Mouse (Mus musculus) heart, adult 2 months (tissue): ENCODE measurements around the gene Dydc1. TPM values are rescaled to one million over a fixed set of nuclear protein-coding genes. Genes with fewer than 3 reads are reported as not detected.

Source experiments
- DNase-seq, 2 experiments: peaks; one replicate each; pipeline ENCODE4 v3.0.0; 2021
- H3K27ac ChIP-seq: fragments of 200-600 bp; 2 replicates; pipeline ENCODE4 v1.8.1; 2022
- H3K27me3 ChIP-seq: fragments of 200-500 bp; 2 replicates; pipeline ENCODE4 v1.6.1; 2012; ENCODE audit warnings: mild to moderate bottlenecking, low read length, inconsistent platforms, mixed read lengths; ENCODE audit not compliant: control insufficient read depth, insufficient read depth
- H3K36me3 ChIP-seq: fragments of 200-500 bp; 2 replicates; pipeline ENCODE4 v1.6.1; 2012; ENCODE audit warnings: low read length, inconsistent platforms; ENCODE audit not compliant: control insufficient read depth, insufficient read depth
- H3K4me1 ChIP-seq: fragments of 200-500 bp; 2 replicates; pipeline ENCODE4 v1.6.1; 2011; ENCODE audit warnings: low read length; ENCODE audit not compliant: control insufficient read depth, insufficient read depth
- H3K4me3 ChIP-seq: fragments of 200-600 bp; 2 replicates; pipeline ENCODE4 v1.8.1; 2022
- H3K79me2 ChIP-seq: fragments of 200-500 bp; replicated peaks from 2 replicates; pipeline ENCODE4 v1.6.1; 2012; ENCODE audit warnings: mild to moderate bottlenecking, inconsistent platforms, low read length, moderate library complexity, mixed read lengths; ENCODE audit not compliant: control insufficient read depth, insufficient read depth
- H3K9ac ChIP-seq: fragments of 200-500 bp; 2 replicates; pipeline ENCODE4 v1.6.1; 2012; ENCODE audit warnings: low read depth, mild to moderate bottlenecking, control low read depth, inconsistent platforms, low read length, mixed read lengths
- CTCF ChIP-seq: fragments of 200-600 bp; IDR thresholded peaks from 2 replicates; pipeline ENCODE4 v1.8.1; 2022; ENCODE audit warnings: antibody characterized with exemption, mild to moderate bottlenecking, moderate library complexity
- EP300 ChIP-seq: fragments of 200-500 bp; IDR thresholded peaks from 2 replicates; pipeline ENCODE4 v1.6.1; 2011; ENCODE audit warnings: low read depth, low read length, control low read depth; ENCODE audit not compliant: insufficient read depth
- POLR2A ChIP-seq: fragments of 200-500 bp; IDR thresholded peaks from 2 replicates; pipeline ENCODE4 v1.6.1; 2011; ENCODE audit warnings: mild to moderate bottlenecking, low read depth, low read length, control low read depth; ENCODE audit not compliant: insufficient read depth
- WGBS: fragments of 180-500 bp; shearing (Covaris S2); methylation state at CpG from one replicate; pipeline ENCODE4 v1.1.7; 2018; 5-methylcytosine and 5-hydroxymethylcytosine counted together
- intact Hi-C: fragments of 180-260 bp; cut with DNase I; formaldehyde crosslinking; loops from one replicate; pipeline ENCODE4 v1.15.1; 2025
- polyA plus RNA-seq: library from polyadenylated mRNA; depleted of rRNA; stranded (reverse); fragments of >200 nt; gene quantifications from 2 replicates; pipeline ENCODE4 v1.2.3, GENCODE M21; 2012
- total RNA-seq, 2 experiments: library from RNA; stranded (reverse); gene quantifications; 2 replicates each; pipeline ENCODE4 v1.2.3; 2021

Dydc1 gene
- total and polyA plus RNA-seq, 3 experiments, result not detected

DNA sequence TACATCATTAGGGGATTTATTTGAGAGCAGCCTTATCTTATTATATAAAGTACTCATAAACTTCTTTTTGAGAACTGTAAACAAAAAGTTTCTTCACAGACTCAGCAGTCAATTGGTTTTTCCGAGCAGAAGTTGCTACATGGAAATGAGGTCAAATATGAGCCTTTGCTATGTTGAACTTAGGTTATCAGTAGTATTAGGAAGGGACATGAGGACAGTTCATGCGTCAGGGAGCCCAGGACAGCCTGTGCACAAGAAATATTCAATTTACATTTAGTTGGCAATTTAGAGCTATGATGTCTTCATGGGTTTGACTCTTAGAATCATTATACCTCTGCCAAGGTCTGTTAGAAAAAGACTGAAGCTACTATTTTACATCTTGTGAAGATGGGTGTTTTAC, 29.6 kb downstream of the Dydc1 start:
- no peak overlapping the region for H3K27ac ChIP-seq
- 46% methylated on average over 2 of the region's 2 CpGs for WGBS
- H3K9ac ChIP-seq, result no peak overlapping the region
- TF ChIP-seq POLR2A, result no peak
- no peaks in the 10 kb centered on the region for H3K27me3 ChIP-seq
- intact Hi-C loops, result no loop called here
- H3K4me3 ChIP-seq, result no peak overlapping the region
- H3K79me2 ChIP-seq, result no peaks in the 10 kb centered on the region
- no peaks in the 10 kb centered on the region for H3K4me1 ChIP-seq
- H3K36me3 ChIP-seq, result no peaks in the 10 kb centered on the region
- no peak for DNase-seq

DNA sequence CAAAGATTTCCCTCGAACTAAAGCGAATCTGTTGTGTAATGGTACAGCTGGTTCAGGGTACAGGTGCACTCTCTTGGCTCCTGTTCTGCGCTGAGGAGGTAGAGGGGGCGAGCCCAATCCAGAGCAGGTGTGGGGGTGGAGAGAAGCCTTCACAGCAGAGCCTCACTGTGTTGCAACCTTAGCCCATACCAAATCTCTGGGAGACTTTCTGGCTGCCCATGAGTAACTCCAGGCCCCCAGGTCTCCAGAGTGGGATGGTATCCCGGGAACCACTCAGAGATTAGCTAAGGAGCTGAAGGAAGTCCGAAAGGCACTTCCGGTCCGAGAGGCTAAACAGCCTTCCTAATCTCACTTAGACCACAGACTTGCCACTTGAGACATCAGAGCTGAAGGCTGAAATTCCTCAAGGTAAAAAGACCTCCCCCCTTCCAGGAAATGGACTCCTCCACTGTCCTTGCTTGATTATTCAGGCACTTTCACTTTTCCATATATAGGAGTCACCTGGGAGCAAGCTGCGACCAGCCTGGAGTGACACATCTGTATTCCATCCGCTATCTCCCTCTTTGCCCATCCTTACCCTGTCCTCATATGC, 32.2 kb downstream of the Dydc1 start, which contains the start of gene Mat1a:
TSS of gene Mat1a (plus strand) at position 183 of the 592 bp plus-strand sequence.
- Histone ChIP-seq H3K4me3 (no peak within 1 kb of the TSS), H3K9ac (no peak within 1 kb of the TSS)
- intact Hi-C loops, result no loop called here

DNA sequence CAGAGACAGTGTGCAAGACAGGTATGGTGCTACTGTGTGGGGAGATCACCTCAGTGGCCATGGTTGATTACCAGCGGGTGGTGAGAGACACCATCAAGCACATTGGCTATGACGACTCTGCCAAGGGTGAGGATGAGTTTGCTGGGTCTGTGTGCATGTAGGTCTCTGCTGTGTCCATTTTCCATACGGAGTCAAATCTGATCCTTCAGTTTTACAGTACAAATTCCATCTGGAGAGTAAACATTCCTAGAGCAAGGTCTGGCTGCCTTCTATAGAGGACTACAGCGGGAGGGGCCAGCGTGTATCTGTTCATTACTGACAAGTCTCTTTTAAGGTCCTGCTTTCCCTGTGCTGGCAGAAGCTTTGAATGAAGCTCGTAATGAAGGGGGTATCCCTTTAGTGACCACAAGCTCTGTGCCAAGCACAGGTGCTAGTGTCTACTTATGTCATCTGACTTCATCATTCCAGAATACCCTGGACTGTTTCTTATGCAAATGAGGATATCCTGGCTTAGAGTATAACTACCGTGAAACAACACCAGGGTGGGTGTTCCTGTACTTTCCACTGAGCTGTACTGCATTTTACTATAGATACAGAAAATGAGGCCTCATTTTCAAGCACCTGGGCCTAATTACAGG, 38.4 kb downstream of the Dydc1 start:
- TF ChIP-seq POLR2A, result no peak
- Histone ChIP-seq H3K4me3 (no peak overlapping the region), H3K4me1 (no peaks in the 10 kb centered on the region), H3K27ac (no peak overlapping the region), H3K27me3 (no peaks in the 10 kb centered on the region), H3K9ac (no peak overlapping the region), H3K36me3 (no peaks in the 10 kb centered on the region), H3K79me2 (no peaks in the 10 kb centered on the region)
- DNase-seq, result no peak
- intact Hi-C loops, result no loop called here
- WGBS, result 84% methylated on average over 7 of the region's 7 CpGs

More for the DNA sequence above, 32.2 kb downstream of the Dydc1 start, which contains the start of gene Mat1a:
- DNase-seq, result no peak
- no peak for TF ChIP-seq EP300
- no peak for TF ChIP-seq POLR2A
- no peak for TF ChIP-seq CTCF
- H3K79me2 ChIP-seq, result no peaks in the 10 kb centered on the region
- no peaks in the 10 kb centered on the region for H3K27me3 ChIP-seq
- H3K36me3 ChIP-seq, result no peaks in the 10 kb centered on the region
- 45% methylated on average over 10 of the region's 10 CpGs for WGBS
- H3K4me1 ChIP-seq, result no peaks in the 10 kb centered on the region
- no peak within 1 kb of the TSS for H3K27ac ChIP-seq

DNA sequence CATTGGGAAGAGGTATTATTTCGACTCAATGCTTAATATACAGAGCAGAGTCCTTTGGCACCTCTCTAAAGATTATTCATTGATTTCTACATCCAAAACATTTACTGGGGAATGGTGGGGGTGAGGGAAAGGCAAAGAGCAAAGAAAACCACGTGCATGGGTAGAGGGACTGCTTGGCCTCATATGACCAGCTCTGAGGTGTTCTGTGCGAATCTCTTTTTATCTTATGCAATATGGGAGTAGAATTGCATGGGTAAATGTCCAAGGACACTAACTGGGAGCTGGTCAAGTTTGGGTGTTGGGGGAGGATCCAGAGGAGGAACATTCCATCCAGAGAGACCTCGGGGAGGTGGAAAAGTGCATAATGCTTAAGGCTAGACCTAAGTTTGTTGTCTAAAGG, 40.2 kb downstream of the Dydc1 start:
- no peaks in the 10 kb centered on the region for H3K27me3 ChIP-seq
- TF ChIP-seq EP300 (no peak), CTCF (no peak), POLR2A (no peak)
- DNase-seq, result no peak
- intact Hi-C loops, result no loop called here
- no peak overlapping the region for H3K27ac ChIP-seq
- no peak overlapping the region for H3K4me3 ChIP-seq
- H3K4me1 ChIP-seq, result no peaks in the 10 kb centered on the region
- H3K9ac ChIP-seq, result no peak overlapping the region
- 69% methylated on average over 4 of the region's 4 CpGs for WGBS
- H3K36me3 ChIP-seq, result no peaks in the 10 kb centered on the region
- no peaks in the 10 kb centered on the region for H3K79me2 ChIP-seq

DNA sequence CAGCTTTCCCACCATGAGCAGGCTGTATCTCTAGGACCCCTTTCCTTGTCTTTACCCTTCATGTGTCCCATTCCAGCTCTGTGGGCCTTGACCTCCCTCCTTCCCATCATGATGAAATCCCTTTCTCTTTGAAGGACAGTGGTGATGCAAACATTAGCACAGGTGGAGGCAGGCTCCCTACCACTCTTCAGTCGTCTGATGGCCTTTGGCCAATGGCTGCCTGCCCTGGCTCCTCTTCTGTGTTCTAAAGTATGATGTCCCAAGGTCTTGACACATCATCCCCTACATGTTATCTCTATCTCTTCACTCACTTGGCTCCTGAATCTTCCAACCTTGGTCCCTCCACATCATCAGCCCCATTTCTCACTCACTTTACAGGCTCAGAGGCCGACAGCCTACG, 43.6 kb downstream of the Dydc1 start:
- no peak for TF ChIP-seq POLR2A
- TF ChIP-seq EP300, result no peak
- no peak for TF ChIP-seq CTCF
- Histone ChIP-seq H3K27me3 (no peaks in the 10 kb centered on the region), H3K36me3 (no peaks in the 10 kb centered on the region), H3K79me2 (no peaks in the 10 kb centered on the region), H3K9ac (no peak overlapping the region), H3K4me3 (no peak overlapping the region), H3K4me1 (no peaks in the 10 kb centered on the region), H3K27ac (no peak overlapping the region)
- DNase-seq, result no peak
- intact Hi-C loops, result no loop called here
- WGBS, result 68% methylated on average over 3 of the region's 3 CpGs

DNA sequence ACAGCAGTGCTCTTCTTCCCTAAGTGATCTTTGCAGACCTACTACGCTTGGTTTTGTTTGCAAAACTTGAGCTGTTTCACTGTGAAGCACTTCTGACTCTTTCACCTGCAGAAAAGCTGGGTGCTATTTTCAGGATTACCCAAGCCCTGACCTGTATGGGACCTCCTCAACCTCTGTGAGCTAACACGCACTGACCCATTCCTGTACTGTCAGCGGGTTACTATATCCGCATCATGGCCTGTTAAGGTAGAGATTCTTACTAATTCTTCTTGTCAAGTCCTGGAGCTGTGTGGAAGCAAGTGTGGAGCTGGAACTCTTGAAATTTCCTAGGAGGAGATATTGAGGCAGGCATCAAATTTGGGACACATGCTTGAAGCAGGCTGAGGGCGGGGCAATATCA, 52.0 kb downstream of the Dydc1 start:
- Histone ChIP-seq H3K4me1 (no peaks in the 10 kb centered on the region), H3K79me2 (no peaks in the 10 kb centered on the region), H3K27me3 (no peaks in the 10 kb centered on the region), H3K27ac (no peak overlapping the region), H3K36me3 (no peaks in the 10 kb centered on the region), H3K4me3 (no peak overlapping the region), H3K9ac (no peak overlapping the region)
- TF ChIP-seq EP300, result no peak
- no peak for TF ChIP-seq CTCF
- TF ChIP-seq POLR2A, result no peak
- 76% methylated on average over 5 of the region's 5 CpGs for WGBS
- no peak for DNase-seq
- intact Hi-C loops, result no loop called here

DNA sequence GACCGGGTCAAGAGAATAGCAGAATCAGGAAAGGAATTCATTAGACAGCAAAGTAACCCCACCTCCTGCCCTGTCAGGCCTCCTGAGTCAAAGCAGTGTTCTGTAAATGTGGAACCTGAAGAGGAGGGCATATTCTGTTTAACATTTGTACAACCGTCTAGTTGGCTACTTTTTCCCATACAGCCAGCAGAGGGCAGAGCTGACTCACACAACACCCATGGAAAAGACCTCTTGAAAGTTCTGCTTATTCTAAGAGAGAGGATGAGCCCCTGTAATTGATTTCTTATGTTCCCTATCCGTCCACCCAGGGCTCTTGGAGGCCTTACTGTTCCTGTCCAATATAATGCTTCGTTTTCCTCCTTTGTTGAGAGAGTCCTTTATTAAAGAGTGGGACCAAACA, 55.3 kb downstream of the Dydc1 start:
- Histone ChIP-seq H3K27me3 (no peaks in the 10 kb centered on the region), H3K9ac (no peak overlapping the region), H3K36me3 (no peaks in the 10 kb centered on the region), H3K27ac (no peak overlapping the region), H3K4me1 (no peaks in the 10 kb centered on the region), H3K4me3 (no peak overlapping the region), H3K79me2 (no peaks in the 10 kb centered on the region)
- DNase-seq, result no peak
- 14% methylated on average over 4 of the region's 4 CpGs for WGBS
- TF ChIP-seq EP300, result no peak
- TF ChIP-seq CTCF, result peak; percentile 71
- intact Hi-C loops, result no loop called here
